Mouse (Mus musculus) heart, postnatal 25 days (tissue): ENCODE data around the gene H2-Q2. TPM values are rescaled to one million over a fixed set of nuclear protein-coding genes. Genes with fewer than 3 reads are reported as not detected.
"Not testable (repeated sequence)": the region's sequence is repeated elsewhere in the genome, so short reads cannot be mapped to it uniquely, and the experiment has no call there.

ENCODE experiments used
- DNase-seq: peaks from one replicate; pipeline ENCODE4 v3.0.0; 2022; ENCODE audit warnings: low spot score
- intact Hi-C: fragments of 180-260 bp; cut with DNase I; formaldehyde crosslinking; loops from one replicate; pipeline ENCODE4 v1.15.1; 2025
- total RNA-seq, 2 experiments: library from RNA; stranded (reverse); gene quantifications; 2 replicates each; pipeline ENCODE4 v1.2.3; 2021

H2-Q2 gene
- total RNA-seq = under 1 TPM; 0.95 to 0.99 TPM

DNA sequence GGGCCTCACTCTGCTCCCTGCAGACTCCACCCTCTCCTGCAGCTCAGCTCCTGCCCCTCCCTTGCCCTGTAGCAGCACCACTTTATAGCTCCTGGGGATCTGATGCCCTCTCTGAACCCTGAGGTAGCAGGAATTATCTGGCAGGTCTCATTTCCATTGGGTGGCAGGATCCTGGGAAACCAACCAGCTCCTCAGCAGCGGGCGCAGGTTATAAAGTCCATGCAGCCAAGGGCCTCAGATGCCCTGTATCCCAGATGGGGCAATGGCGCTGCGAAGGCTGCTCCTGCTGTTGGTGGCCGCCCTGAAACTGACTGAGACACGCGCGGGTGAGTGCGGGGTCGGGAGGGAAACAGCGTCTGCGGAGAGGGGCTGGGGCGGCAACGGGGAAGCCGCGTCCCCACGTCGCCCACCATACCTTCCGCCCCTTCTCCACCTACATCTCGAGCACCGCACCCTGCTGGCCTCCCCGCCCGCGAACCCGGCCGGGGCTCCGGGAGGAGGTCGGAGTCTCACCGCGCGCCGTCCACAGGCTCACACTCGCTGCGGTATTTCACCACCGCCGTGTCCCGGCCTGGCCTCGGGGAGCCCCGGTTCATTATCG lies at the start of gene H2-Q2:
Gene H2-Q2, plus strand, starts transcription at position 172 of the 601 bp plus-strand sequence.
- DNase-seq = no peak
- intact Hi-C loops = no loop called here

DNA sequence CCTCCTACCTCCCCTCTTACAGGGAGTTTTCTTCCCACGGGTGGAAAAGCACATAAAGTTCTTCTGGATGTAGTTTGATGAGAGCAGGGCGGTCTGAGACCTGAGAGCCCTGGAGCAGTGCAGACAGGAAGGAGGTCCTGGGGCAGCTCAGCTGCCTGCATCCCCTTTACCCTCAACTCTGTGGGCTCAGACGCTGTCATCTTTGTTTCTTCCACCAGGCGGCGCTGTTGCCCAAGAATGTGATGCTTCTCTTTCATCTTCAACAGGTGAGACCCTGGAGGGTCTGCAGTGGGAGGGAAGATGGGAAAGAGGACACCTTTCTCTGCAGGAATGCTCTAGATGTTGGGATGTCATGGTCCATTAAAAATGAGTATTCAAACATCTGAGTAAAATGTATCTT lies 46.2 kb upstream of the H2-Q2 start:
- intact Hi-C loops, DNase-seq: not testable (repeated sequence)

DNA sequence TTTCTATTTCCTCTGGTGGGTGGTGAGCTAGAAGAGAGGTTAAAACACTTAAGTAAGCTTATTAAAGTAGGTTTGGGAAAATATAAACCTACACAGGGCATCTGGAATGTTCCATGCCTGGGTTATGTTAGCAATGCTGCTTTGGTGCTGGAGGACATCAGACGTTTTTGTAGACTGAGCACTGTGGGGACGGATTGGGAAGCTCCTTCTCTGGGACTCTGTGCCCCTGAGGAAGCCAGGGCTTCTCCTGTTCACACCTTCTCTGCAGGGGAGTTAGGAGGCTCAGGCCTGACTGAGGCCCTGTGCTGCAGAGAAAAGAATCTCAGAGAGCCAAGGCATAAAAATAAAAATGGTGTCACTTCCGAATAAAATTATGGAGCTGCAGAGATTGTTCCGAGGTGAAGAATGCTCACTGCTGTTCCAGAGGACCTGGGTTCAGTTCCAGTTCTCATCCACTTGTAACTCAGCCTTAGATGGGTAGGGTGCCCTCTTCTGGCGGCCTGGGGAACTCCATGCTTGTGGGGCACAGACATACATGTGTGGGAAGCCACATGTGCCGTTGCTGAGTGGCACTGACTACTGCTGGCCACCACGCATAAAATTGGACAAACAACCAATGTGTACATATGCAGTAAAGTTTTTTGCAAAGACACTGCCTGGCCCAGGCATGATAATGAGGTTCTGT lies 41.6 kb upstream of the H2-Q2 start:
- DNase-seq, intact Hi-C loops: not testable (repeated sequence)

DNA sequence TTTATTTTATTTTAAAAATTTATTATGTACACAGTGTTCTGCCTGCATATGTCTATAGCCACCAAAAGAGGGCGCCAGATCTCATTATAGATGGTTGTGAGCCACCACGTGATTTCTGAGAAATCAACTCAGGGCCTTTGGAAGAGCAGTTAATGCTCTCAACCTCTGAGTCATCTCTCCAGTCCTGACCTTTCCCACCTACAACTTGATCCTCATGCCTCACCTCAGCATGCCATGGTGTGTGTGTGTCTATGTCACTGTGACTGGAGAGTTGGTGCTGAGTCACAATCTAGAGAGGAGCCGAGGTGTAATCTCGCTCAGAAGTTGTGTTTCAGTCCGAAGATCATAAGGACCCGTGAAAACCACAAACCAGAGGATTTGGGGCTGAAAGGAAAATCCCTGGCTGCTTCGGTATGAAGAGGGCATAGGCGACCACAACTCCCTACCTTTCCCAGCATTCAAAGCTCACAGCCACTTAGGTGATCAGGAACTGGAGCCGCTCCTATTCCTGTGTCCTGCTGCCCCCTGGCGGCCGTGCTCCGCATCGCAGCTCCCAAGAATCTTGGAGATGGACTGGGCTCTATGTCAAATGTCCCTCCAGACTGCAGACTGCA lies 40.3 kb upstream of the H2-Q2 start:
- DNase-seq = peak; percentile 47
- intact Hi-C loops = loop anchor here (1.0 kb wide), 2 partner anchors 43 to 1335 kb away; no protein-coding TSS in a partner anchor

DNA sequence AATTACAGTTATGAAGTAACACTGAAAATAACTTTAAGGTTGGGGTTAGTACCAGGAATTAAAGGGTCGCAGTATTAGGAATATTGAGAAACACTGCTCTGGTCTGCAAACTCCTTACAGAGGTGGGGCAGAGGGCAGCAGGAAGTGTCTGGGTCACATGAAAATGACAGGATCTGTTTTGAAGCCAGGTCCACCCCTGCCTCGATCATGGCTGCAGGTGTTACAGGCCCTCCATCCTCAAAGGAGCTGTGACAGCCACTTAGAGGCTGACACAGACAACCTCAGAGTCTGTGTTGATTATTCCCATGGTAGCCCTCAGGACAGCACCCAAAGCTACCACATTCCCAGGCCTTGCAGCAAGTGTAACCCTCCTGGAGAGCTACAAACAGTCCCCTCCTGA lies 38.8 kb upstream of the H2-Q2 start:
- no peak for DNase-seq
- intact Hi-C loops = no loop called here

DNA sequence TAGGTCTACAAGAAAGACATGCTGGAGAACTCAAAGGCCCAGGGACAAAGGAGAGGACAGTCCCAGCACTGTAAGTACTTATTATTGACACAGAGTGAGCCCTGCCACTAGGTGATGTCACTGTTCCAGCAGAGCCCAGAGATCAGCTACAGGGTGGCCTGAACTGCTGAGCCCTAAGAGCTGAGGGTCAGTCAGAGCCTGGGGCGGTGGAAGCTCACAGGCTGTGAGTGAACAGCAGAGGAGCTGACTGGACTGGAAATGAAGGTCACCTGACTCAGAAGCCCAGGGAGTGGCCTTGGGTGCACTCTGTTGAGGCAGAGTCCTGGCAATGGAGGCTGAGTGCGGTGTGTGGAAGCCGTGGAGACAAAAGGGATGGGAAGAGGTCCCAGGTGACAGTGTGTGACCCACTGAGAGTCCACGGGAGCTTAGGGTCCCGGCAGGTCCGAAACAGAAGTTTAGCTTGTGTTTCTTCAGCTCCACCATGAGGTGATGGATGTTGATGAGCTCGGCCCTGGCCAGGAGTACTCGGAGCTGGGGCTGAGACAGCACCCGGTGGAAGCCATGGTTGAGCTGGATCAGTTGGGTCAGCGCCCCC lies 38.2 kb upstream of the H2-Q2 start:
- DNase-seq = no peak
- intact Hi-C loops = loop anchor here (2.0 kb wide), 1 partner anchor 1343 kb away; no protein-coding TSS in a partner anchor

DNA sequence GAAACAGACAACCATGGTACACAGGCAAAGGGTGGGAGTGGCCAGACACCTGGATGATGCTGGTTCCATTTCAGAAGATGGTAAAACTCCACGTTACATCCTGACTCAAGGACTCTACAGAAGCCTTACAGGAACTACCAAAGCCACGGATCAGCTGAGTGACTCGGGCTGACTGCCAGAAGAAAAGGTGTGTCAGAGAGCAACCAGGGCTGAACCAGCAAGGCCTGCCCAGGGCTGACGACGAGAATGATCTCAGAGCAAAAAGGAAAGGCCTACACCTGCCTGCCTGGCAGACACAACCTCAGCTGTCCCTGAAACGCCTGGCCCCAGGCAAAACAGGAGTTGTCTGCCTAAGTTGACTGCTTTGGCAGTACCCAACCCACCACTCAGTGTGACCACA lies 37.6 kb upstream of the H2-Q2 start:
- no peak for DNase-seq
- intact Hi-C loops = loop anchor here (2.0 kb wide), 1 partner anchor 1344 kb away; no protein-coding TSS in a partner anchor

DNA sequence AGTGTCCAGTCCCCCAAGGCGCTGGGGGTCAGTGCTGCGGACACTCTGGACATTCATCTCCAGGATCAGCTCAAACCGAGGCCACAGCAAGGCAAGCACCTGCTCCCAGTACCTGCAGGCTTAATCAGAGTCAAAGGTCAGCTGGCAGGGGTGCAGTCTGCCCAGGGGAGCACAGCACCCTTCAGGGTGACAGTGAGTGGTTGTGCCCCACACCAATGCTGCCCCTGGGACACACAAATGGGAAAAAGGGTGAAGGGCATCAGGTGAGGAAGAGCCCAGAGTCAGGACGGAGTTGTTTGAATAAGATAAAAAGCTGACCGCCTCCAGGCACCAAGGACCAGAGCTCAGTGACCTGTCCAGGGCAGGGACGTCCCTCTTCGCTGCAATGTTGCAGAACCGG lies 37.1 kb upstream of the H2-Q2 start:
- not testable (repeated sequence) for DNase-seq
- intact Hi-C loops = loop anchor here (2.0 kb wide), 1 partner anchor 1344 kb away; no protein-coding TSS in a partner anchor

DNA sequence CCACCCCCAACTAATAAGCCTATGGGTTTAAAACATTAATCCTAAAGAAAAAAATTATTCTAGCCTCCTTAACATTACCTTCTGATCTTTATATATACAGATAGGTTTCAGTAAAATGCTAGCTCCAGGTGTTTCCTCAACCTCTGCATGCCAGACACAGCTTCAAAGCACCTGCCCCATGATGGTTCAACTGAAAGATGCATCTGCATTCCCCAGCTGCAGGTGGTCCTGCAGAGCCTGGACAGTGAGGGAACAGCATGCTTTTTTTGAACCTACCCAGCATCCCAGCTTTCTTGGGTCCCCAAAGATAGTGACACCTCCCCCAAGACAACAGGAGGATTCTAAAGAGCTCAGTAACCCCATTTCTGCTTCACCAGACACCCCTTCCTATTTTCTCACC lies 23.4 kb upstream of the H2-Q2 start:
- intact Hi-C loops = loop anchor here (2.0 kb wide), 1 partner anchor 36 kb away; no protein-coding TSS in a partner anchor
- no peak for DNase-seq

DNA sequence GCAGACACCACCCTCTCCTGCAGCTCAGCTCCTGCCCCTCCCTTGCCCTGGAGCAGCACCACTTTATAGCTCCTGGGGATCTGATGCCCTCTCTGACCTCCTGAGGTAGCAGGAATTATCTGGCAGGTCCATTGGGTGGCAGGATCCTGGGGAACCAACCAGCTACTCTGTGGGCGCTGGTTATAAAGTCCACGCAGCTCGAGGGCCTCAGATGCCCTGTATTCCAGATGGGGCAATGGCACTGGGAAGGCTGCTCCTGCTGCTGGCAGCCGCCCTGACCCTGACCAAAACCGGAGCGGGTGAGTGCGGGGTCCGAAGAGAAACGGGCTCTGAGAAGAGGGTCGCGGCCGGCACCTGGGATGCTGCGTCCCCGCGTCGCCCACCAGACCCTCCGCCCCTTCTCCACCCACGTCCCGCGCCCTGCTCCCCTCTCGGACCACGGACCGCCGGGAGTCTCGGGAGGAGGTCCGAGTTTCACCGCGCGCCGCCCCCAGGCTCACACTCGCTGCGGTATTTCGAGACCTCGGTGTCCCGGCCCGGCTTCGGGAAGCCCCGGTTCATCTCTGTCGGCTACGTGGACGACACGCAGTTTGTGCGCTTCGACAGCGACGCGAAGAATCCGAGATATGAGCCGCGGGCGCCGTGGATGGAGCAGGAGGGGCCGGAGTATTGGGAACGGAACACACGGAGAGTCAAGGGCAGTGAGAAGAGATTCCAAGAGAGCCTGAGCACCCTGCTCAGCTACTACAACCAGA lies 21.5 kb upstream of the H2-Q2 start, which contains the start of gene H2-Q1:
Gene H2-Q1, plus strand, starts transcription at position 79 of the 755 bp plus-strand sequence.
- DNase-seq = no peak
- intact Hi-C loops = no loop called here

DNA sequence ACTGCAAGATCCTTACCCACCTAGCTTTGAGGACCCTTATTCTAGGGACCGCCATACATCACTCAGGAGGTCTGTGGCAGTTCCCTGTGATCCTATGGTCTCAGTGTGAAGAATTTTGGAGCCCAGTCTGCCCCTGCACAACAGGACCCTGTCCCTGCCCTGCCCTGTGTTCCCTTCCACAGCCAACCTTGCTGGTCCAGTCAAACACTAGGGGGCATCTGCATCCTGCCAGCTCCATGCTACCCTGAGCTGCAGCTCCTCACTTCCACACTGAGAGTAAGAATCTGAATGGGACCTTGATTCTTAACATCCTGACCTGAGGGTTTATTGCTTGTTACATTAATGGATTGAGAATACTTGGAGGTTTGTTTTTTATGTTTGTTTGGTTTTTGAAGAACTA lies 16.9 kb upstream of the H2-Q2 start:
- intact Hi-C loops, DNase-seq: not testable (repeated sequence)

DNA sequence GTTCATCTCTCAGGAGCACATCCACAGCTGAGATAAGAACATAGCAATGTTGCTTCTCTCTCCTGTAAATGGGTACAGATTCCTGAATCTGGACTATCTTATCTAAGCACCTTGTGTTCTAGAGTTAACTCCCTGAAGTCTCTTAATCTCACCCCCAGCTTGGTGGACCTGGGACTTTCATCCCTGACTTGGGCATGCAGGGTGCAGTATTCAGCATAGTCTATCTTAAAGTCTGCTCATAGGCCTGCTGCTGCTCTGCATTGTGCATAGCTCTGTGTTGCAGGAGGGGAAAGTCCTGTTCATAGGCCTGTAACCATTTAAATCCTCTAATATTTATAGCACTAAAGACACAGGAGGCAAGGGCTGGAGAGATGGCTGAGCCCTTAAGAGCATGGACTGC lies 16.0 kb upstream of the H2-Q2 start:
- DNase-seq, intact Hi-C loops: not testable (repeated sequence)

DNA sequence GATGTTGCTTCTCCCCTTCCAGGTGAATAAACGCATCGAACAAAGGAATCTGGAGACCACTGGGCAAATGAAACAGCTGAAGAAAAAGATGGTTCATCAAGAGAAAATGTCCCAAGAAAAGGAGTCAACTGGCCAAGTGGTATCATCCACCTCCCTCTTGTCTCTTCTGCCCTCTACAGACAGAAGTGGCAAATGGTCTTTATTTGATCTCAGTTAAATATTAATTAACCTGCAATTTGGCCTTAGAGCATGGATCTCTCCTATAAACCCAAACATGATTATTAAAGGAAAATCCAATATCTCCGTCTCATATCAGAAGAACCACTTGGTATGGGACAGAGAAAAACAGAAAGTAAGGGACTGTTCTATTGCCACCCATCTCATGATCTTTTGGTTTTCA lies 12.3 kb upstream of the H2-Q2 start:
- intact Hi-C loops, DNase-seq: not testable (repeated sequence)

DNA sequence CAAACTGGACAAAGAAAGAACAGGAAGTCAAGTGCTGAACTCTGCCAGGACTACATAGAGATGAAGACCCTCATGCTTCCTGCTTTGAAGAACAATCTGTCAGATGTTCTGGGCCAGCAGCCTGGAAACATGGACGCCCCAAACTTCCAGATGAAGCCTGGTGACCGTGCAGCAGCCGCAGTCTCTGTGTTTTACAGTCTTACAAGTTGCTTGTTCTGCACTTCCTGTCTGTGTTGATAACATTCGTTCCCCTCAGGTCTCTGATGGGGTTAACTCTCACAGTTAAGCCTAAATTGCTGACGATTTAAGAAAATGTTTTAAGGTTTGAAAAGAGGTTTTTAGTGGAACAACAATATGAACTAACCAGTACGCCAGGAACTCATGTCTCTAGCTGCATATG lies 10.5 kb upstream of the H2-Q2 start:
- intact Hi-C loops, DNase-seq: not testable (repeated sequence)

DNA sequence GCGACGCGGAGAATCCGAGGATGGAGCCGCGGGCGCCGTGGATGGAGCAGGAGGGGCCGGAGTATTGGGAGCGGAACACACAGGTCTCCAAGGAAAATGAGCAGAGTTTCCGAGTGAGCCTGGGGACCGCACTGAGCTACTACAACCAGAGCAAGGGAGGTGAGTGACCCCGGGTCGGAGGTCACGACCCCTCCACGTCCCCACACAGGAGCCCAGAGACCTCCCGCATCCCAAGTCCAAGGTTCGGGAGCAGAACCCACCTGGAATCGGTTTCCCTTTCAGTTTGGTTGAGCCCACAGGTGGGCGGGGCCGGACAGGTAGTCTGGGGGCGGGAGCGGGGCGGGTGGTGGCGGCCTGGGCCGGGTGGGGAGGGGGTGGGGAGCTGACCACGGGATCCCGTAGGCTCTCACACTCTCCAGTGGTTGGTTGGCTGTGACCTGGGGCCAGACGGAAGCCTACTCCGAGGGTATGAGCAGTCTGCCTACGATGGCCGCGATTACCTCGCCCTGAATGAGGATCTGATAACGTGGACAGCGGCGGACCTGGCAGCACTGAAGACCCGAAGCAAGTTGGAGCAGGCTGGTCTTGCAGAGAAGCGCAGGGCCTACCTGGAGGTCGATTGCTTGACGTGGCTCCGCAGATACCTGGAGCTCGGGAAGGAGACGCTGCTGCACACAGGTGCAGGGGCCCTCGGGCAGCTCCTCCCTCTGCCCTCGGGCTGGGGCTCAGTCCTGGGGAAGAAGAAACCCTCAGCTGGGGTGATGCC lies 852 bp downstream of the H2-Q2 start:
- DNase-seq = no peak
- intact Hi-C loops = no loop called here

DNA sequence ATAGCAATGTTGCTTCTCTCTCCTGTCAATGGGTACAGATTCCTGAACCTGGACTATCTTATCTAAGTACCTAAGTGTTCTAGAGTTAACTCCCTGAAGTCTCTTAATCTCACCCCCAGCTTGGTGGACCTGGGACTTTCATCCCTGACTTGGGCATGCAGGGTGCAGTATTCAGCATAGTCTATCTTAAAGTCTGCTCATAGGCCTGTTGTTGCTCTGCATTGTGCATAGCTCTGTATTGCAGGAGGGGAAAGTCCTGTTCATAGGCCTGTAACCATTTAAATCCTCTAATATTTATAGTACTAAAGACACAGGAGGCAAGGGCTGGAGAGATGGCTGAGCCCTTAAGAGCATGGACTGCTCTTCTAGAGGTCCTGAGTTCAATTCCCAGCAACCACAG lies 5.6 kb downstream of the H2-Q2 start:
- intact Hi-C loops, DNase-seq: not testable (repeated sequence)

DNA sequence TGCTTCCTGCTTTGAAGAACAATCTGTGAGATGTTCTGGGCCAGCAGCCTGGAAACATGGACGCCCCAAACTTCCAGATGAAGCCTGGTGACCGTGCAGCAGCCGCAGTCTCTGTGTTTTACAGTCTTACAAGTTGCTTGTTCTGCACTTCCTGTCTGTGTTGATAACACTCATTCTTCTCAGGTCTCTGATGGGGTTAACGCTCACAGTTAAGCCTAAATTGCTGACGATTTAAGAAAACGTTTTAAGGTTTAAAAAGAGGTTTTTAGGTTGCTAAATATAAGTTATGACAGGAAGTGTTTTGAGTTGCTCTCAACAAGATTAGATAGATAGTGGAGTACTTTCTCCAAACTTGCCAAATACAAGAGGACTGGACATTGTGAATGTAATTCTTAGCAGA lies 11.2 kb downstream of the H2-Q2 start:
- intact Hi-C loops = loop anchor here (5.0 kb wide), 1 partner anchor 1396 kb away; the partner anchor contains the start of genes Rps18 and Vps52
- DNase-seq = not testable (repeated sequence)

DNA sequence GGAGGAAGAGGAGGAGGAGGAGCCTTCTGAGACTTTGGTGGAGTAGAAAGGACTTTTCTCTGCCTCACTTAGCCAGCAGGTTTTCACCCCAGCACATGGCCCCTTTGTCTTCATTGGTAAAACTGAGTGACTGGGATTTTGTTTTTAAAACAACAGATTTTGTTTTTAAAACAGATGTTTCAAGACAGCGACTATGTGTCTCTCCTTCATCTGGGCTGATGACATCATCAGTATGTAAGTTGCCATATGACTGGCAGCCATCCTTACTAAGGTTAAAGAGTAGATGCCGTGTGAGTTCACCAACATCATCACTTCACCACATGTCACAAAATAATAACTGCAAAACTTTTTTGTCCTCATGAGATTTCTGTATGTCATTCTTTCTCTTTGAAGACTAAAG lies 12.0 kb downstream of the H2-Q2 start:
- intact Hi-C loops = loop anchor here (2.0 to 5.0 kb wide), 2 partner anchors 35 to 1397 kb away; partner anchors contain the start of genes Rps18 and Vps52

DNA sequence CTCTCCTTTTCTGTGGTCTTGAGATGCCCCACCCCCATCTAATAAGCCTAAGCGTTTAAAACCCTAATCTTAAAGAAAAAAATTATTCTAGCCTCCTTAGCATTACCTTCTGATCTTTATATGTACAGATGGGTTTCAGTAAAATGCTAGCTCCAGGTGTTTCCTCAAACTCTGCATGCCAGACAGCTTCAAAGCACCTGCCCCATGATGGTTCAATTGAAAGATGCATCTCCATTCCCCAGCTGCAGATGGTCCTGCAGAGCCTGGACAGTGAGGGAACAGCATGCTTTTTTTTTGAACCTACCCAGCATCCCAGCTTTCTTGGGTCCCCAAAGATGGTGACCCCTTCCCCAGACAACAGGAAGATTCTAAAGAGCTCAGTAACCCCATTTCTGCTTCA lies 15.0 kb downstream of the H2-Q2 start:
- DNase-seq = no peak
- intact Hi-C loops = no loop called here

More for the DNA sequence above, 12.0 kb downstream of the H2-Q2 start:
- no peak for DNase-seq
